In genomic region chr12:100478615-100479014, GRCm38 (mm10) we compare ENCODE assay signal across 19 mouse cellular contexts. TPM values are rescaled to one million over a fixed set of nuclear protein-coding genes. Genes with fewer than 3 reads are reported as not detected.
DNase-seq lines count a peak whose midpoint lies in the region; ATAC-seq and TF ChIP-seq lines count a peak whose summit lies in the region.
"Had no signal": no experiment of that assay in that cellular context is flagged by ENCODE, and none has a peak within 500 bp of the region (broad histone marks: within the 10 kb centered on the region; RNA-seq: fewer than 3 reads in every experiment).

No protein-coding gene starts in this region.

- H3K4me1 ChIP-seq in heart, adult 2 months (ENCODE audit: control insufficient read depth, insufficient read depth, low read length), result peaks cover 19% of the 10 kb centered on the region
- peaks cover 15% of the 10 kb centered on the region; the same call in 1 of the 2 replicates for H3K4me1 ChIP-seq in stomach, embryonic 16.5 days (ENCODE audit: control insufficient read depth, insufficient read depth, low read length)
- no peaks in the 10 kb centered on the region for H3K4me1 ChIP-seq in stomach, postnatal 0 days (replicated peaks; ENCODE audit: control insufficient read depth, insufficient read depth)
- H3K4me1 ChIP-seq in hindbrain, embryonic 14.5 days (replicated peaks; ENCODE audit: control insufficient read depth, insufficient read depth, low read length), result no peaks in the 10 kb centered on the region; the same call in 1 of the 2 replicates
- H3K4me1 ChIP-seq in midbrain, postnatal 0 days (ENCODE audit: insufficient read depth, low read length), result no peaks in the 10 kb centered on the region
- H3K4me1 ChIP-seq: embryonic facial prominence, embryonic 15.5 days; hindbrain, embryonic 15.5 days; limb, embryonic 13.5 days had no signal

- 0 out of 2 replicates have a peak overlapping the region, but pooled peaks have one; percentile 20 for H3K4me2 ChIP-seq in stomach, embryonic 16.5 days (ENCODE audit: low read depth, low read length)
- H3K4me2 ChIP-seq in stomach, postnatal 0 days (replicated peaks; ENCODE audit: low read depth), result no peak overlapping the region
- H3K4me2 ChIP-seq in hindbrain, embryonic 14.5 days (replicated peaks), result no peak overlapping the region
- no peak overlapping the region for H3K4me2 ChIP-seq in midbrain, postnatal 0 days (ENCODE audit: low read depth, low read length, poor library complexity, severe bottlenecking)
- H3K4me2 ChIP-seq: embryonic facial prominence, embryonic 15.5 days; hindbrain, embryonic 15.5 days; limb, embryonic 13.5 days; liver, embryonic 15.5 days; midbrain, embryonic 11.5 days had no signal

- WGBS in heart, adult 2 months, result 46% methylated on average over 6 of the region's 6 CpGs
- 73% methylated on average over 6 of the region's 6 CpGs for WGBS in stomach, embryonic 16.5 days
- WGBS in stomach, postnatal 0 days, result 76% methylated on average over 6 of the region's 6 CpGs
- WGBS in hindbrain, embryonic 14.5 days, result 92% methylated on average over 6 of the region's 6 CpGs
- 84% methylated on average over 6 of the region's 6 CpGs for WGBS in midbrain, postnatal 0 days

- TF ChIP-seq EP300 in heart, adult 2 months (IDR thresholded peaks at IDR 0.05; ENCODE audit: insufficient read depth, low read depth, low read length), result no peak
- no peak for TF ChIP-seq EP300 in stomach, postnatal 0 days (optimal IDR thresholded peaks at IDR 0.05)

- no peak for TF ChIP-seq POLR2A in heart, adult 2 months (IDR thresholded peaks at IDR 0.05; ENCODE audit: insufficient read depth, low read depth, low read length)

- 0 out of 2 replicates have a peak, but pooled peaks have one; percentile 28 for ATAC-seq in cerebellum, adult (ENCODE audit: insufficient number of reproducible peaks, low FRiP score, low TSS enrichment)
- no peak for ATAC-seq in stomach, embryonic 16.5 days (ENCODE audit: insufficient read depth, low FRiP score)
- ATAC-seq in stomach, postnatal 0 days (ENCODE audit: low FRiP score, low TSS enrichment), result no peak
- no peak for ATAC-seq in hindbrain, embryonic 14.5 days (ENCODE audit: low FRiP score)
- no peak for ATAC-seq in midbrain, postnatal 0 days (ENCODE audit: low FRiP score)

- H3K79me2 ChIP-seq in heart, adult 2 months (replicated peaks; ENCODE audit: control insufficient read depth, insufficient read depth, low read length), result no peaks in the 10 kb centered on the region

- peaks cover 9% of the 10 kb centered on the region for H3K36me3 ChIP-seq in heart, adult 2 months (ENCODE audit: control insufficient read depth, insufficient read depth, low read length)
- no peaks in the 10 kb centered on the region for H3K36me3 ChIP-seq in stomach, embryonic 16.5 days (ENCODE audit: control insufficient read depth, insufficient read depth, low read length)
- no peaks in the 10 kb centered on the region for H3K36me3 ChIP-seq in stomach, postnatal 0 days (ENCODE audit: control insufficient read depth, insufficient read depth, low read length)
- peaks cover 5% of the 10 kb centered on the region; the same call in 1 of the 2 replicates for H3K36me3 ChIP-seq in hindbrain, embryonic 14.5 days (replicated peaks; ENCODE audit: control insufficient read depth, insufficient read depth)
- H3K36me3 ChIP-seq in midbrain, postnatal 0 days (ENCODE audit: insufficient read depth, low read length), result peaks cover 10% of the 10 kb centered on the region; the same call in 1 of the 2 replicates
- H3K36me3 ChIP-seq: embryonic facial prominence, embryonic 15.5 days; hindbrain, embryonic 15.5 days; liver, embryonic 15.5 days had no signal

- TF ChIP-seq CTCF in heart, adult 2 months (IDR thresholded peaks at IDR 0.05), result no peak
- TF ChIP-seq CTCF in stomach, postnatal 0 days (IDR thresholded peaks at IDR 0.05; ENCODE audit: low read depth), result no peak
- no peak for TF ChIP-seq CTCF in midbrain, postnatal 0 days (IDR thresholded peaks at IDR 0.05)

- DNase-seq in cerebellum, adult 8-10 months, result no peak
- DNase-seq in heart, adult 2 months, result peak in 1 of 2 experiments; percentile 27
- no peak for DNase-seq in heart, postnatal 14 days
- DNase-seq in stomach, postnatal 0 days (ENCODE audit: low spot score), result no peak
- DNase-seq in hindbrain, embryonic 14.5 days (ENCODE audit: low spot score), result no peak
- DNase-seq in midbrain, postnatal 0 days (ENCODE audit: low spot score), result no peak
- DNase-seq: adrenal gland, adult 8-10 months; kidney, adult 8-10 months; lung, postnatal 36 days; thymus, postnatal 25 days had no signal

- no peak overlapping the region for H3K9ac ChIP-seq in heart, adult 2 months (ENCODE audit: low read depth, low read length)
- H3K9ac ChIP-seq in stomach, embryonic 16.5 days (ENCODE audit: low read length), result no peak overlapping the region
- no peak overlapping the region for H3K9ac ChIP-seq in stomach, postnatal 0 days (ENCODE audit: low read length)
- H3K9ac ChIP-seq in hindbrain, embryonic 14.5 days, result no peak overlapping the region
- no peak overlapping the region for H3K9ac ChIP-seq in midbrain, postnatal 0 days (replicated peaks; ENCODE audit: low read length, poor library complexity, severe bottlenecking)
- H3K9ac ChIP-seq: embryonic facial prominence, embryonic 15.5 days; heart, embryonic 15.5 days; hindbrain, embryonic 15.5 days; limb, embryonic 13.5 days; liver, embryonic 15.5 days had no signal

- no peaks in the 10 kb centered on the region for H3K27me3 ChIP-seq in heart, adult 2 months (ENCODE audit: control insufficient read depth, insufficient read depth, low read length)
- H3K27me3 ChIP-seq in stomach, embryonic 16.5 days (ENCODE audit: control insufficient read depth, insufficient read depth, low read length), result no peaks in the 10 kb centered on the region
- no peaks in the 10 kb centered on the region for H3K27me3 ChIP-seq in stomach, postnatal 0 days (ENCODE audit: control insufficient read depth, insufficient read depth, low read length)
- H3K27me3 ChIP-seq in hindbrain, embryonic 14.5 days (ENCODE audit: control insufficient read depth, insufficient read depth, low read length), result no peaks in the 10 kb centered on the region
- no peaks in the 10 kb centered on the region for H3K27me3 ChIP-seq in midbrain, postnatal 0 days (ENCODE audit: insufficient read depth, low read length)
- H3K27me3 ChIP-seq: embryonic facial prominence, embryonic 15.5 days; heart, embryonic 15.5 days; hindbrain, embryonic 15.5 days; limb, embryonic 13.5 days; liver, embryonic 15.5 days had no signal

- intact Hi-C loops in heart, adult 2 months (cut with DNase I), result no loop called here
- intact Hi-C loops in heart, postnatal 14 days (cut with DNase I), result loop anchor here (5.0 kb wide), 1 partner anchor 276 kb away; no protein-coding TSS in a partner anchor

- peak overlapping the region; percentile 15 for H3K27ac ChIP-seq in heart, adult 2 months
- H3K27ac ChIP-seq in stomach, embryonic 16.5 days (ENCODE audit: low read length), result peak overlapping the region; percentile 43; the same call in 1 of the 2 replicates
- no peak overlapping the region for H3K27ac ChIP-seq in stomach, postnatal 0 days (replicated peaks)
- H3K27ac ChIP-seq in hindbrain, embryonic 14.5 days, result no peak overlapping the region
- no peak overlapping the region for H3K27ac ChIP-seq in midbrain, postnatal 0 days (ENCODE audit: low read depth, low read length)
- H3K27ac ChIP-seq: embryonic facial prominence, embryonic 15.5 days; hindbrain, embryonic 15.5 days; limb, embryonic 13.5 days; liver, embryonic 15.5 days had no signal

- H3K4me3 ChIP-seq in heart, adult 2 months, result no peak overlapping the region
- no peak overlapping the region for H3K4me3 ChIP-seq in stomach, embryonic 16.5 days (replicated peaks; ENCODE audit: low read length)
- H3K4me3 ChIP-seq in stomach, postnatal 0 days (ENCODE audit: low read depth, low read length), result no peak overlapping the region
- H3K4me3 ChIP-seq in hindbrain, embryonic 14.5 days (replicated peaks; ENCODE audit: low read length), result no peak overlapping the region
- no peak overlapping the region for H3K4me3 ChIP-seq in midbrain, postnatal 0 days (ENCODE audit: low read depth, low read length)
- H3K4me3 ChIP-seq: embryonic facial prominence, embryonic 15.5 days; heart, embryonic 15.5 days; hindbrain, embryonic 15.5 days; limb, embryonic 13.5 days; liver, embryonic 15.5 days; myocyte had no signal

- H3K9me3 ChIP-seq in stomach, embryonic 16.5 days (replicated peaks; ENCODE audit: control insufficient read depth, low read length), result no peaks in the 10 kb centered on the region
- H3K9me3 ChIP-seq in stomach, postnatal 0 days (ENCODE audit: control insufficient read depth, low read length), result no peaks in the 10 kb centered on the region
- H3K9me3 ChIP-seq in hindbrain, embryonic 14.5 days (ENCODE audit: control insufficient read depth, low read length), result no peaks in the 10 kb centered on the region
- H3K9me3 ChIP-seq in midbrain, postnatal 0 days (ENCODE audit: low read length), result no peaks in the 10 kb centered on the region
- H3K9me3 ChIP-seq: embryonic facial prominence, embryonic 15.5 days; heart, embryonic 15.5 days; hindbrain, embryonic 15.5 days; limb, embryonic 13.5 days; liver, embryonic 15.5 days had no signal

RNA-seq across cellular contexts. Expression of gene Ttc7b, which starts 42.0 kb away (rescaled TPM):
- total RNA-seq in heart, adult 2 months (2021), result 10 to 100 TPM; 71.6 to 82.0 TPM
- polyA plus RNA-seq in heart, adult 2 months (2012; rRNA removed), result 84.4 and 113 TPM in 2 replicates
- 10 to 100 TPM; 65.8 to 73.1 TPM for total RNA-seq in heart, postnatal 14 days (2021)
- polyA plus RNA-seq in stomach, embryonic 16.5 days (2015; fragmentation: Nextera tagmentation; extraction: Ambion mirVana), result 2.8 and 3.5 TPM in 2 replicates
- polyA plus RNA-seq in stomach, postnatal 0 days (2015; fragmentation: Nextera tagmentation; extraction: Ambion mirVana), result 2.4 and 3.4 TPM in 2 replicates
- polyA plus RNA-seq in hindbrain, embryonic 14.5 days (2014; fragmentation: Nextera tagmentation; extraction: Ambion mirVana), result 12.2 and 12.4 TPM in 2 replicates
- total RNA-seq in midbrain, postnatal 0 days (2014; rRNA removed), result 38.9 and 55.5 TPM in 2 replicates
- 8.3 and 8.7 TPM in 2 replicates for polyA plus RNA-seq in midbrain, postnatal 0 days (2015; fragmentation: Nextera tagmentation; extraction: Ambion mirVana)

Comparison
In these comparisons a context has a peak if more than half of its experiments do, and no peak if none do; other contexts are left out.
1. H3K27ac ChIP-seq: peak in heart, adult 2 months (single experiment) and stomach, embryonic 16.5 days (single experiment); none in stomach, postnatal 0 days (single experiment), hindbrain, embryonic 14.5 days (single experiment) and midbrain, postnatal 0 days (single experiment).